Mouse (Mus musculus): ENCODE data around the gene Scgb1b2. TPM values are rescaled to one million over a fixed set of nuclear protein-coding genes. Genes with fewer than 3 reads are reported as not detected.

The Scgb1b2 gene
- polyA plus RNA-seq (2012; rRNA removed): not detected in 2 replicates

GRCm38 (mm10) chr7:31291721-31292120, at the start of gene Scgb1b2:
Gene Scgb1b2, minus strand, starts transcription at chr7:31291821.

GRCm38 (mm10) chr7:31290208-31290607, 1.4 kb downstream of the Scgb1b2 start, which contains the start of gene Scgb2b2:
Gene Scgb2b2, plus strand, starts transcription at chr7:31290508.

Other genes starting within 250 kb of the Scgb1b2 start
- 25.6 and 27.1 TPM in 2 replicates for gene Fxyd5, start 249.3 kb downstream of the Scgb1b2 start, polyA plus RNA-seq (2012; rRNA removed)
- 181 and 192 TPM in 2 replicates for gene Fxyd7, start 240.4 kb downstream of the Scgb1b2 start, polyA plus RNA-seq (2012; rRNA removed)
- 15.8 and 27.5 TPM in 2 replicates for gene Fxyd1, start 234.6 kb downstream of the Scgb1b2 start, polyA plus RNA-seq (2012; rRNA removed)
- 1.1 and 2.0 TPM in 2 replicates for gene Lgi4, start 232.5 kb downstream of the Scgb1b2 start, polyA plus RNA-seq (2012; rRNA removed)
- 0.12 and 1.5 TPM in 2 replicates for gene Fxyd3, start 215.1 kb downstream of the Scgb1b2 start, polyA plus RNA-seq (2012; rRNA removed)
- gene Hpn, start 176.5 kb downstream of the Scgb1b2 start, polyA plus RNA-seq (2012; rRNA removed): 0.83 and 0.88 TPM in 2 replicates
- gene Scn1b, start 164.8 kb downstream of the Scgb1b2 start, polyA plus RNA-seq (2012; rRNA removed): 40.6 and 44.1 TPM in 2 replicates
- 407 and 430 TPM in 2 replicates for gene Gramd1a, start 135.9 kb downstream of the Scgb1b2 start, polyA plus RNA-seq (2012; rRNA removed)
- not detected in 2 replicates for gene Scgb2b2, start 1.3 kb downstream of the Scgb1b2 start, polyA plus RNA-seq (2012; rRNA removed)
- not detected in 2 replicates for gene Scgb2b3, start 70.3 kb upstream of the Scgb1b2 start, polyA plus RNA-seq (2012; rRNA removed)
- gene Scgb1b3, start 83.8 kb upstream of the Scgb1b2 start, polyA plus RNA-seq (2012; rRNA removed): not detected in 2 replicates

All from central nervous system, embryonic 18 days (tissue).